Mouse (Mus musculus) cerebellum, adult 11 months (tissue): ENCODE measurements at regions not wholly inside any gene's neighbourhood (a gene's known extent, or its start where the extent isn't known, plus 50 kb on each side); places are given as distances from the start of the nearest gene placed in this dataset.

Experiments used
- DNase-seq: peaks from one replicate; pipeline ENCODE4 v3.0.0; 2022

DNA sequence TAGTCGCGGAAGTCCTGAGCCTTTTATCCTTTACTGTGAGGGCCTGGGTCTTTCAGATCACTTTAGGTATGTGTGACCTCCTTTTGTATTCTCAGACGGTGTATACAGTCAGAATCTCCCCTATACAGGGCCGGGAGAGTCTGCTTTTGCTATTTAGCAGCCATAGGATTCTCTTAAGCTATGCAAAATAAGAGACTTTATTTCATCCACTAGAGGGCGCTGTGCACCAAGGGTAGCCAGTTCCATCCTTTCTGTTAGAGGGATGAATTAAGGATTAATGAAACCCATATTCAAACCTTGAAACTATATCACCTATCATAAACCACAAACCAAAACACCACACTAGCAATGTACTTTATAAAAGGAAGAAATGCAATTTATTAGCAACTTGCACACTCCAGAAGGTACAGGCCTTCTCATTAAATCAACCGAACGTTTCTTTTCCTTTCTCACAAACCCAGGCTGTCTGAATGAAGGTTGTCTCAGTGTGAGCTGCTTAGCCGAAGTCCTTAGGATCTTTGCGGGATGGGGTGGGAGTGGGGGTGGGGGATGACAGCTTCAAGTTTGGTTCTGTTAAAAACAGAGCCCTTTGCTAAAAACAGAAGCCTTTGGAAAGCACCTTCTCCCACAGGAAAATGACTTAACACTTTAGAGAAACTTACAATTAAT, 116.8 kb upstream of the Tmpo start:
- DNase-seq, result peak; percentile 16

- no peak for DNase-seq
Measured at GRCm38 (mm10) chr10:91295345-91295744, 114.2 kb upstream of the Tmpo start.

GRCm38 (mm10) chr10:91293226-91293625, 112.1 kb upstream of the Tmpo start:
- DNase-seq, result no peak

DNA sequence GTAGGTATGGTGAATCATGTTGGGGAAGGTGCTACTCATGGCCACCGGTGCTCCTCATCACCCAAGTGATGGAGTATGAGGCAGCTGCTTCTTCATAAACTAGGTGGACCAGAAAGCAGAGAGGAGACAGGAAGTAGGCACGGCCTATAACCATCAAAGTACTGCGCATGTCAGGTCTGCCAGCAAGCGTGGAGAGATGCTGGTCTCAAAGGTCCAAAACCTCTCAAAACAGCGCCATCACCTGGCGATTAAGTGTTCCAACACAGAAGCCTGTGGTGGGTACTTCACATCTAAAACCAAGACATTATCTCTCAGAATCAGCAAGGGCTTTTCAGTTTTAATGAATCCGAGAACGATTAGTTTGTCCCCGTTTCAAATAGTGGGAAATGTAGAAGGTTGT, 103.1 kb upstream of the Tmpo start:
- DNase-seq, result no peak

GRCm38 (mm10) chr10:91270955-91271741, 90.0 kb upstream of the Tmpo start:
- DNase-seq, result peak; percentile 74

GRCm38 (mm10) chr10:91270268-91270954, 89.3 kb upstream of the Tmpo start:
- DNase-seq, result peak; percentile 14

- no peak for DNase-seq
Measured at GRCm38 (mm10) chr10:91267886-91268285, 86.8 kb upstream of the Tmpo start.

DNA sequence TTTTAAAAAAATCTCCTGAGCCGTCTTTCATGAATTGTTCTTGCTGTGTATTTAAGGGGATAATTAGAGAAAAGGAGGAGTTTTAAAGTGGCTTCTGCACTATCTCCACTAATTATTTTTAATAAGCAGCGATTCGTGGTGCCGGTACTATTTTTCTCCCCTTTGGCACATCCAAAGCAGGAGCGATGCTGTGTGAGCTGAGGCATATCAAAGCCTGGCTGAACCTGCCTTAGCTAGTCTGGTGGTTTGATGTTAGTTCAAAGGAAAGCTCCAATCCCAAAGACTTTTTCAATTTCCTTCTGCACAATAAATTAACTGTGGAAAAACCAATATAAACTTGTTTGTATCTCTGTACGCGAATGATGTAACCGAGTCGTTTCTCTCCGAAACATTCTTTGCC, 79.3 kb upstream of the Tmpo start:
- no peak for DNase-seq

GRCm38 (mm10) chr10:91249681-91250195, 68.6 kb upstream of the Tmpo start:
- DNase-seq, result no peak

GRCm38 (mm10) chr10:91244297-91244696, 63.2 kb upstream of the Tmpo start:
- no peak for DNase-seq

DNA sequence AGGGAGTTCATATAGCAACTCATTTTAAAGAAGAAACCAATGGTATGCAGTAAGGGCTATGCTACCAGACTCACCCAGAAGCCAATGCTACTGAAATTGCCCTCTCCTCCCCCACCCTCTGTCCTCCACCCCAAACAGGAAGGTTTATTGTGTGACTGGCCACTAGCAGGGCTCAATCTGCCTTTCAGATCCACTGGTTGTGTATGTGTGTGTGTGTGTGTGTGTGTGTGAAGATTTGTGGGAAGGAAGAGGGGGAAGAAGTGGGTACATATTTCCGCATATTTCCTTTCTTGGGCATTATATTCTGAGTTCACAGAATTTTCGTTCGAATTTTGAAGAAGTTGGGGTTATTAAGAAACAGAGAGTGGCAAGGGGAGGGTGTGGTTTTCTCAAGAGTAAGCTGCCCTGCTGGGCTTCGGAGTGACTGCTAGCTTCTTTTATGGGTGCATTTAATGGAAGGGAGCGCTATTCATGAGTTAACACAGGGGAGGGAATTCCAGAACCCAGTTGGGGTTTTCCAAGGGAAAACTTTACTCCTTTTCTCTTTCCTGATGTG, 61.5 kb upstream of the Tmpo start:
- DNase-seq, result no peak

- no peak for DNase-seq
Measured at GRCm38 (mm10) chr10:91241611-91242005, 60.5 kb upstream of the Tmpo start.

GRCm38 (mm10) chr10:91240856-91241610, 59.9 kb upstream of the Tmpo start:
- DNase-seq, result no peak

DNA sequence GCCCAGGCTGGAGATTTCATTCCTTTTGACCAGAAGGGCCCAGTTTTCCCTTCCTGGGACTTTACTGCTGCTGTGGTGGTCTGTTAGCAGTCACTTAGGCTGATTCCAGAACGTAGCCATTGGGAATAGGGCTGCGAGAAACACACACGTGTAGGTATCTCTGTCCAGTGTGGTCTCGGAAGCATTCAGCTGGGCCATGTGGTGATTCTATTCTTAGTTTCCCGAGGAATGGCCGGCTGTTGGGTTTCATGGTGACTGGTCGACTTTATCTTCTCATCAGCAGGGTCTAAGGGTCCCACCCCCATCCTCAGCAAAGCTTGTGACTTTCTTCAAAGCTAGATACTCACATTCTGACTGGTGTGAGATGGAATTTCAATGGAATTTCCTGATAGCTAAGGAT, 59.2 kb upstream of the Tmpo start:
- DNase-seq, result no peak

- no peak for DNase-seq
Measured at GRCm38 (mm10) chr10:91236844-91237243, 55.7 kb upstream of the Tmpo start.

GRCm38 (mm10) chr10:91234709-91235108, 53.6 kb upstream of the Tmpo start:
- no peak for DNase-seq
